Mouse (Mus musculus) small intestine, adult 2 months (tissue): ENCODE results near the gene Prkab1. TPM values are rescaled to one million over a fixed set of nuclear protein-coding genes. Genes with fewer than 3 reads are reported as not detected.

Experiments
- H3K27ac ChIP-seq: fragments of 200-500 bp; 2 replicates; pipeline ENCODE4 v1.5.1; 2012; ENCODE audit warnings: low read depth, low read length, control low read depth, inconsistent platforms; ENCODE audit not compliant: insufficient read depth
- H3K27me3 ChIP-seq: fragments of 200-500 bp; 2 replicates; pipeline ENCODE4 v1.6.1; 2012; ENCODE audit warnings: mild to moderate bottlenecking, moderate library complexity, low read length, inconsistent platforms; ENCODE audit not compliant: control insufficient read depth, insufficient read depth
- H3K36me3 ChIP-seq: fragments of 200-500 bp; 2 replicates; pipeline ENCODE4 v1.6.1; 2012; ENCODE audit warnings: mild to moderate bottlenecking, low read length, control low read depth, inconsistent platforms; ENCODE audit not compliant: control insufficient read depth, insufficient read depth
- H3K4me1 ChIP-seq: fragments of 200-500 bp; 2 replicates; pipeline ENCODE4 v1.6.1; 2012; ENCODE audit warnings: low read length, inconsistent platforms, mixed read lengths; ENCODE audit not compliant: control insufficient read depth, insufficient read depth, insufficient read length
- H3K4me3 ChIP-seq: fragments of 200-500 bp; 2 replicates; pipeline ENCODE4 v1.5.1; 2012; ENCODE audit warnings: low read depth, mild to moderate bottlenecking, control low read depth, inconsistent platforms, low read length, moderate library complexity
- CTCF ChIP-seq: fragments of 200-500 bp; IDR thresholded peaks from 2 replicates; pipeline ENCODE4 v1.5.1; 2012; ENCODE audit warnings: low read depth, mild to moderate bottlenecking, control low read depth, inconsistent platforms, low read length, moderate library complexity, mixed read lengths; ENCODE audit not compliant: insufficient replicate concordance, insufficient read length; ENCODE audit errors: extremely low read depth
- POLR2A ChIP-seq: fragments of 200-500 bp; IDR thresholded peaks from 2 replicates; pipeline ENCODE4 v1.6.1; 2012; ENCODE audit warnings: low read depth, mild to moderate bottlenecking, control low read depth, inconsistent platforms, low read length, moderate library complexity
- WGBS: fragments of 180-500 bp; shearing (Covaris S2); methylation state at CpG from one replicate; pipeline ENCODE4 v1.1.7; 2018; 5-methylcytosine and 5-hydroxymethylcytosine counted together
- polyA plus RNA-seq: library from polyadenylated mRNA; depleted of rRNA; stranded (reverse); fragments of >200 nt; gene quantifications from 2 replicates; pipeline ENCODE4 v1.2.3, GENCODE M21; 2012

Gene Prkab1
- polyA plus RNA-seq, 1 experiment, result 73.8 TPM

- Histone ChIP-seq H3K4me1 (peaks cover 19% of the 10 kb centered on the region), H3K36me3 (peaks cover 36% of the 10 kb centered on the region), H3K27ac (no peak overlapping the region), H3K4me3 (no peak overlapping the region), H3K27me3 (no peaks in the 10 kb centered on the region)
- TF ChIP-seq CTCF (no peak), POLR2A (no peak)
- WGBS, result 87% methylated on average over 7 of the region's 7 CpGs
These were observed 12.6 kb downstream of the Prkab1 start for GRCm38 (mm10) chr5:116011700-116012099.

- H3K27ac ChIP-seq, result peak overlapping the region; percentile 53
- TF ChIP-seq CTCF (no peak), POLR2A (no peak)
- WGBS, result 9% methylated on average over 2 of the region's 2 CpGs
These were observed 14.3 kb downstream of the Prkab1 start for GRCm38 (mm10) chr5:116009884-116010627.

GRCm38 (mm10) chr5:116009091-116009851, 15.0 kb downstream of the Prkab1 start:
- H3K4me3 ChIP-seq, result no peak overlapping the region
- H3K27me3 ChIP-seq, result no peaks in the 10 kb centered on the region
- TF ChIP-seq CTCF (no peak), POLR2A (no peak)
- 31% methylated on average over 15 of the region's 15 CpGs for WGBS
- H3K27ac ChIP-seq, result peak overlapping the region; percentile 53
- H3K36me3 ChIP-seq, result peaks cover 13% of the 10 kb centered on the region
- peaks cover 19% of the 10 kb centered on the region for H3K4me1 ChIP-seq

More at GRCm38 (mm10) chr5:116009884-116010627, 14.3 kb downstream of the Prkab1 start:
- peaks cover 21% of the 10 kb centered on the region for H3K36me3 ChIP-seq
- no peaks in the 10 kb centered on the region for H3K27me3 ChIP-seq
- H3K4me1 ChIP-seq, result peaks cover 19% of the 10 kb centered on the region
- no peak overlapping the region for H3K4me3 ChIP-seq

- H3K27ac ChIP-seq, result 0 out of 2 replicates have a peak overlapping the region, but pooled peaks have one; percentile 15
These were observed 16.6 kb downstream of the Prkab1 start for GRCm38 (mm10) chr5:116007723-116008122.

GRCm38 (mm10) chr5:116006324-116007099, 17.8 kb downstream of the Prkab1 start:
- 85% methylated on average over 22 of the region's 22 CpGs for WGBS
- no peak overlapping the region for H3K27ac ChIP-seq
- no peaks in the 10 kb centered on the region for H3K36me3 ChIP-seq
- no peak overlapping the region for H3K4me3 ChIP-seq
- H3K4me1 ChIP-seq, result peaks cover 19% of the 10 kb centered on the region
- TF ChIP-seq POLR2A, result no peak
- no peak for TF ChIP-seq CTCF
- H3K27me3 ChIP-seq, result no peaks in the 10 kb centered on the region

More at GRCm38 (mm10) chr5:116007723-116008122, 16.6 kb downstream of the Prkab1 start:
- H3K4me3 ChIP-seq, result peak overlapping the region; percentile 14; the same call in 1 of the 2 replicates
- peaks cover 19% of the 10 kb centered on the region for H3K4me1 ChIP-seq
- H3K36me3 ChIP-seq, result no peaks in the 10 kb centered on the region
- no peak for TF ChIP-seq POLR2A
- no peak for TF ChIP-seq CTCF
- 38% methylated on average over 13 of the region's 13 CpGs for WGBS
- H3K27me3 ChIP-seq, result no peaks in the 10 kb centered on the region

GRCm38 (mm10) chr5:116004271-116004670, 20.0 kb downstream of the Prkab1 start:
- peaks cover 12% of the 10 kb centered on the region for H3K4me1 ChIP-seq
- WGBS, result 92% methylated on average over 10 of the region's 10 CpGs

More at GRCm38 (mm10) chr5:116004271-116004670, 20.0 kb downstream of the Prkab1 start:
- Histone ChIP-seq H3K36me3 (no peaks in the 10 kb centered on the region), H3K27me3 (no peaks in the 10 kb centered on the region), H3K4me3 (no peak overlapping the region), H3K27ac (no peak overlapping the region)
- TF ChIP-seq POLR2A, result no peak
- no peak for TF ChIP-seq CTCF
